Comparison of ENCODE assay signal across 9 mouse cellular contexts in the genomic region with DNA sequence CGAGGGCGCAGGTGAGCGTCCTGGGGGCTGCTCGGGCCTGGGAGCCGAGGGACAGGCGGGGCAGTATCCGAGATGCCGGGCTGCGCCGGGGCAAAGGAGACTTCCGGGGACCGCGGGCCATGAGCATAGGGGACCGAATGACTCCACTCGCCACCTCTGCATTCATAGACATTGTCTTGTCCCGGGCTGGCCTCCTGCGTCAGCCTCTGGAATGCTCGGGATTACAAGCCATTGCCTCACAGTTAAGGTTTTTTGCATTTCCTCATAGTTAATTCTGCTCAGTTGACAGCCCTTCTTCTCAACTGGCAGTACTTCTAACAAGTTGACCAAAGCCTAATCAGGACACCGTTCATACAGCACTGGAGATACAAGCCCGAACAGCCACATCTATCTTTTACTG. TPM values are rescaled to one million over a fixed set of nuclear protein-coding genes. Genes with fewer than 3 reads are reported as not detected.
DNase-seq lines count a peak whose midpoint lies in the region; ATAC-seq and TF ChIP-seq lines count a peak whose summit lies in the region.
"Had no signal": no experiment of that assay in that cellular context is flagged by ENCODE, and none has a peak within 500 bp of the region (broad histone marks: within the 10 kb centered on the region; RNA-seq: fewer than 3 reads in every experiment).

No protein-coding gene starts in this region.

- H3K4me1 ChIP-seq in heart, embryonic 14.5 days (ENCODE audit: control insufficient read depth in 2 of 2, insufficient read depth in 2 of 2, low read length in 2 of 2) = peaks cover 24 to 33% of the 10 kb centered on the region in 2 experiments
- H3K4me1 ChIP-seq in ES-E14 (ENCODE audit: control insufficient read depth in 2 of 2, insufficient read depth in 2 of 2, low read length in 2 of 2, poor library complexity in 1 of 2) = peaks cover 0 to 21% of the 10 kb centered on the region in 2 experiments; a peak in 2 of 4 replicates
- H3K4me1 ChIP-seq in forebrain, embryonic 14.5 days (ENCODE audit: control insufficient read depth, insufficient read depth, low read length) = peaks cover 9% of the 10 kb centered on the region
- peaks cover 46% of the 10 kb centered on the region for H3K4me1 ChIP-seq in liver, embryonic 16.5 days (ENCODE audit: control insufficient read depth, low read depth, low read length)

- H3K9ac ChIP-seq in heart, embryonic 14.5 days (ENCODE audit: low read length) = peak overlapping the region; percentile 93
- peak overlapping the region; percentile 94 for H3K9ac ChIP-seq in ES-E14 (ENCODE audit: insufficient read depth, low read depth, low read length, poor library complexity, severe bottlenecking)
- peak overlapping the region; percentile 82 for H3K9ac ChIP-seq in forebrain, embryonic 14.5 days (ENCODE audit: low read length)
- peak overlapping the region; percentile 88 for H3K9ac ChIP-seq in liver, embryonic 16.5 days (ENCODE audit: low read depth, low read length)

- H3K27me3 ChIP-seq in heart, embryonic 14.5 days (ENCODE audit: control insufficient read depth, insufficient read depth, low read length) = no peaks in the 10 kb centered on the region
- no peaks in the 10 kb centered on the region for H3K27me3 ChIP-seq in forebrain, embryonic 14.5 days (replicated peaks; ENCODE audit: control insufficient read depth, insufficient read depth, low read length)
- H3K27me3 ChIP-seq in liver, embryonic 16.5 days (ENCODE audit: control insufficient read depth, insufficient read depth, low read depth, low read length) = no peaks in the 10 kb centered on the region
- H3K27me3 ChIP-seq: Patski had no signal

- peak overlapping the region; percentile 92 for H3K4me2 ChIP-seq in heart, embryonic 14.5 days (ENCODE audit: low read length)
- peak overlapping the region; percentile 70 for H3K4me2 ChIP-seq in forebrain, embryonic 14.5 days (ENCODE audit: low read length)
- H3K4me2 ChIP-seq in liver, embryonic 16.5 days (ENCODE audit: low read depth, low read length) = peak overlapping the region; percentile 89

- in situ Hi-C loops in ES-E14 (cut with MboI; ENCODE audit: low sequenced_read_pairs in 2 of 2, unreplicated experiment in 2 of 2) = no loop called here

- H3K4me3 ChIP-seq in heart, embryonic 14.5 days (ENCODE audit: control insufficient read depth in 1 of 2, insufficient read depth in 1 of 2, low read depth in 1 of 2, low read length in 2 of 2) = peak overlapping the region; percentile 80 to 92
- peak overlapping the region; percentile 60 to 93 for H3K4me3 ChIP-seq in ES-E14 (ENCODE audit: insufficient read depth in 1 of 2, low read depth in 1 of 2, low read length in 2 of 2, poor library complexity in 1 of 2, severe bottlenecking in 1 of 2)
- peak overlapping the region; percentile 93 for H3K4me3 ChIP-seq in forebrain, embryonic 14.5 days (ENCODE audit: low read depth, low read length)
- peak overlapping the region; percentile 78 for H3K4me3 ChIP-seq in liver, embryonic 16.5 days (ENCODE audit: low read depth, low read length)

- intact Hi-C loops in left cerebral cortex, postnatal 36 days (cut with DNase I) = no loop called here

- no peak for DNase-seq in heart, adult 9 months (ENCODE audit: low spot score in 2 of 2)
- DNase-seq in ES-E14 (ENCODE audit: low read depth, low spot score) = no peak
- DNase-seq in forebrain, embryonic 14.5 days (ENCODE audit: low spot score) = no peak
- DNase-seq in urinary bladder, postnatal 14 days (ENCODE audit: low spot score) = no peak
- DNase-seq in left cerebral cortex, postnatal 36 days (ENCODE audit: low spot score in 2 of 2) = no peak
- no peak for DNase-seq in embryo, embryonic 10 days (ENCODE audit: low spot score)

- no peaks in the 10 kb centered on the region for H3K9me3 ChIP-seq in heart, embryonic 14.5 days (ENCODE audit: control insufficient read depth, low read length)
- no peaks in the 10 kb centered on the region for H3K9me3 ChIP-seq in ES-E14 (ENCODE audit: control insufficient read depth, insufficient read depth, low read depth, low read length)
- H3K9me3 ChIP-seq in forebrain, embryonic 14.5 days (replicated peaks; ENCODE audit: control insufficient read depth, low read length) = no peaks in the 10 kb centered on the region
- H3K9me3 ChIP-seq in liver, embryonic 16.5 days (replicated peaks; ENCODE audit: control insufficient read depth, low read length) = no peaks in the 10 kb centered on the region

- peak overlapping the region; percentile 36 to 89; a peak in 2 of 4 replicates for H3K27ac ChIP-seq in heart, embryonic 14.5 days (replicated peaks in 1 of 2; ENCODE audit: control insufficient read depth in 1 of 2, insufficient read depth in 1 of 2, low read depth in 2 of 2, low read length in 2 of 2)
- H3K27ac ChIP-seq in ES-E14 (ENCODE audit: insufficient read depth, low read depth, low read length, poor library complexity, severe bottlenecking) = peak overlapping the region; percentile 77
- H3K27ac ChIP-seq in forebrain, embryonic 14.5 days (ENCODE audit: low read depth, low read length) = peak overlapping the region; percentile 91; the same call in 1 of the 2 replicates
- peak overlapping the region; percentile 92 for H3K27ac ChIP-seq in liver, embryonic 16.5 days (ENCODE audit: low read length)

- ATAC-seq in heart, embryonic 14.5 days (ENCODE audit: insufficient number of reproducible peaks, insufficient read depth, low FRiP score, low read depth) = no peak
- ATAC-seq in forebrain, embryonic 14.5 days = peak; percentile 1; the same call in 1 of the 2 replicates
- ATAC-seq in liver, embryonic 16.5 days (ENCODE audit: low read depth) = no peak

- WGBS in heart, embryonic 14.5 days = 2% methylated on average over 20 of the region's 20 CpGs
- 4% methylated on average over 16 of the region's 20 CpGs for WGBS in forebrain, embryonic 14.5 days
- WGBS in liver, embryonic 16.5 days (ENCODE audit: insufficient replicate concordance) = 2% methylated on average over 20 of the region's 20 CpGs

- peaks cover 54% of the 10 kb centered on the region for H3K36me3 ChIP-seq in heart, embryonic 14.5 days (ENCODE audit: control insufficient read depth, insufficient read depth, low read length)
- H3K36me3 ChIP-seq in ES-E14 (ENCODE audit: control insufficient read depth, insufficient read depth, low read length, poor library complexity, severe bottlenecking) = peaks cover 51% of the 10 kb centered on the region
- peaks cover 62% of the 10 kb centered on the region for H3K36me3 ChIP-seq in forebrain, embryonic 14.5 days (ENCODE audit: control insufficient read depth, insufficient read depth, low read length)
- H3K36me3 ChIP-seq in liver, embryonic 16.5 days (ENCODE audit: control insufficient read depth, insufficient read depth) = peaks cover 44% of the 10 kb centered on the region

TF ChIP-seq in ES-E14, 5 proteins besides CTCF, POLR2A, EP300 and RAD21:
- TF ChIP-seq CHD2 (IDR thresholded peaks at IDR 0.05; ENCODE audit: low read depth, low read length) (no peak), HCFC1 (IDR thresholded peaks at IDR 0.05; ENCODE audit: borderline replicate concordance, insufficient read depth, low read length) (no peak), MAFK (IDR thresholded peaks at IDR 0.05; ENCODE audit: insufficient read depth, low read depth, low read length) (no peak), ZC3H11A (IDR thresholded peaks at IDR 0.05; ENCODE audit: borderline replicate concordance, low read depth, low read length) (no peak), ZNF384 (IDR thresholded peaks at IDR 0.05; ENCODE audit: low read depth, low read length) (no peak)

RNA-seq across cellular contexts. Expression of a gene that starts 0.5 kb away (rescaled TPM):
- polyA plus RNA-seq in heart, embryonic 14.5 days (2014; fragmentation: Nextera tagmentation; extraction: Ambion mirVana) = 16.6 and 16.9 TPM in 2 replicates
- total RNA-seq in ES-E14 (2012; rRNA removed) = 53.1 and 54.9 TPM in 2 replicates
- 16.8 and 22.2 TPM in 2 replicates for polyA plus RNA-seq in forebrain, embryonic 14.5 days (2014; fragmentation: Nextera tagmentation; extraction: Ambion mirVana)
- 18.4 and 18.7 TPM in 2 replicates for polyA plus RNA-seq in liver, embryonic 16.5 days (2015; fragmentation: Nextera tagmentation; extraction: Ambion mirVana)
- 10 to 100 TPM; 29.7 to 31.7 TPM for total RNA-seq in left cerebral cortex, postnatal 36 days (2021)

RNA-seq across cellular contexts. Expression of a gene that starts 7.1 kb away (rescaled TPM):
- 9.5 and 11.3 TPM in 2 replicates for polyA plus RNA-seq in heart, embryonic 14.5 days (2014; fragmentation: Nextera tagmentation; extraction: Ambion mirVana)
- 2.3 and 4.5 TPM in 2 replicates for total RNA-seq in ES-E14 (2012; rRNA removed)
- 2.9 and 4.1 TPM in 2 replicates for polyA plus RNA-seq in forebrain, embryonic 14.5 days (2014; fragmentation: Nextera tagmentation; extraction: Ambion mirVana)
- 4.3 and 4.5 TPM in 2 replicates for polyA plus RNA-seq in liver, embryonic 16.5 days (2015; fragmentation: Nextera tagmentation; extraction: Ambion mirVana)
- total RNA-seq in left cerebral cortex, postnatal 36 days (2021) = under 1 TPM; 0.45 to 0.99 TPM
- polyA plus RNA-seq: Patski had no signal

RNA-seq across cellular contexts. Expression of a gene that starts 21.6 kb away (rescaled TPM):
- 0.11 TPM in 1 of 2 replicates, not detected in the other for polyA plus RNA-seq in heart, embryonic 14.5 days (2014; fragmentation: Nextera tagmentation; extraction: Ambion mirVana)
- total RNA-seq in ES-E14 (2012; rRNA removed) = 0.09 and 0.16 TPM in 2 replicates
- not detected in 2 replicates for polyA plus RNA-seq in forebrain, embryonic 14.5 days (2014; fragmentation: Nextera tagmentation; extraction: Ambion mirVana)
- polyA plus RNA-seq in liver, embryonic 16.5 days (2015; fragmentation: Nextera tagmentation; extraction: Ambion mirVana) = not detected in 2 replicates
- total RNA-seq in left cerebral cortex, postnatal 36 days (2021) = 1 to 10 TPM; 1.4 to 1.8 TPM

RNA-seq across cellular contexts. Expression of a gene that starts 28.7 kb away (rescaled TPM):
- 31.4 and 33.7 TPM in 2 replicates for polyA plus RNA-seq in heart, embryonic 14.5 days (2014; fragmentation: Nextera tagmentation; extraction: Ambion mirVana)
- total RNA-seq in ES-E14 (2012; rRNA removed) = 27.3 and 34.6 TPM in 2 replicates
- 76.4 and 114 TPM in 2 replicates for polyA plus RNA-seq in forebrain, embryonic 14.5 days (2014; fragmentation: Nextera tagmentation; extraction: Ambion mirVana)
- polyA plus RNA-seq in liver, embryonic 16.5 days (2015; fragmentation: Nextera tagmentation; extraction: Ambion mirVana) = 13.9 and 14.7 TPM in 2 replicates
- 100 to 1,000 TPM; 419 to 450 TPM for total RNA-seq in left cerebral cortex, postnatal 36 days (2021)

RNA-seq across cellular contexts. Expression of a gene that starts 28.8 kb away (rescaled TPM):
- polyA plus RNA-seq in heart, embryonic 14.5 days (2014; fragmentation: Nextera tagmentation; extraction: Ambion mirVana) = 94.2 and 97.0 TPM in 2 replicates
- 43.5 and 55.9 TPM in 2 replicates for total RNA-seq in ES-E14 (2012; rRNA removed)
- polyA plus RNA-seq in forebrain, embryonic 14.5 days (2014; fragmentation: Nextera tagmentation; extraction: Ambion mirVana) = 42.5 and 44.4 TPM in 2 replicates
- polyA plus RNA-seq in liver, embryonic 16.5 days (2015; fragmentation: Nextera tagmentation; extraction: Ambion mirVana) = 19.8 and 22.5 TPM in 2 replicates
- 10 to 100 TPM; 27.0 to 35.5 TPM for total RNA-seq in left cerebral cortex, postnatal 36 days (2021)
